Mouse (Mus musculus) spleen, adult 2 months (tissue): ENCODE measurements around the gene Rybp.

Experiments used
- CTCF ChIP-seq: fragments of 200-500 bp; IDR thresholded peaks from 2 replicates; pipeline ENCODE4 v1.5.1; 2011; ENCODE audit warnings: mild to moderate bottlenecking, inconsistent platforms; ENCODE audit not compliant: insufficient read depth, insufficient read length, insufficient replicate concordance; ENCODE audit errors: extremely low read depth
- POLR2A ChIP-seq: fragments of 200-500 bp; IDR thresholded peaks from 2 replicates; pipeline ENCODE4 v1.6.1; 2011; ENCODE audit warnings: low read depth, low read length, inconsistent platforms

- no peak for TF ChIP-seq CTCF
- TF ChIP-seq POLR2A = no peak
Measured at GRCm38 (mm10) chr6:100259607-100260006, 27.7 kb downstream of the Rybp start.
